Mouse (Mus musculus) kidney, adult 10 weeks (tissue): ENCODE measurements around the gene Ect2l. TPM values are rescaled to one million over a fixed set of nuclear protein-coding genes. Genes with fewer than 3 reads are reported as not detected.

Source experiments
- polyA plus RNA-seq: library from polyadenylated mRNA; stranded (reverse); fragments of 350-450 nt; fragmentation: Illumina TruSeq; extraction: RNeasy Lipid Tissue Mini Kit (QIAGEN cat#74804); gene quantifications from one replicate; pipeline ENCODE4 v1.2.3, GENCODE M21; 2014; ENCODE audit warnings: low read depth, low replicate concordance

The Ect2l gene
- not detected for polyA plus RNA-seq

DNA sequence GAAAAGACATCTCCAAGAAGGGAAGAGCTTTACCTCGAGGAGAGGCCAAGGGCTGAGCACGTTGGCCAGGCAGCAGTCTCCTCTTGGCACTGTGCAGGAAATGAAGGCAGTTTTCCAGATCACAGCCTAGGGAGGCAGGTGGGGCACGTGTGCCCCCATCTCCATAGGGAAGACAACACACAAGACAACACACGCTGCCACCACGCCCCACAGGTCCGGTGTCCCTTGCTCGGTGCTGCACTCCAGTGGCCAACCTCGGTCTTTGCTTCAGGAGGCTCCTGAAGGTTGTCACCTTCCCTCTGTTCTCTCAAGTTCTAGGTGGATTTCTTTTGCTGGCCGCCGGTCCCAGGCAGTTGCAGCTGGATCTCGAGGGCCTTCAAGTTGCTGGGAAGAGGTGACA lies at the start of gene Ect2l:
TSS of gene Ect2l (minus strand) at position 165 of the 400 bp plus-strand sequence.

DNA sequence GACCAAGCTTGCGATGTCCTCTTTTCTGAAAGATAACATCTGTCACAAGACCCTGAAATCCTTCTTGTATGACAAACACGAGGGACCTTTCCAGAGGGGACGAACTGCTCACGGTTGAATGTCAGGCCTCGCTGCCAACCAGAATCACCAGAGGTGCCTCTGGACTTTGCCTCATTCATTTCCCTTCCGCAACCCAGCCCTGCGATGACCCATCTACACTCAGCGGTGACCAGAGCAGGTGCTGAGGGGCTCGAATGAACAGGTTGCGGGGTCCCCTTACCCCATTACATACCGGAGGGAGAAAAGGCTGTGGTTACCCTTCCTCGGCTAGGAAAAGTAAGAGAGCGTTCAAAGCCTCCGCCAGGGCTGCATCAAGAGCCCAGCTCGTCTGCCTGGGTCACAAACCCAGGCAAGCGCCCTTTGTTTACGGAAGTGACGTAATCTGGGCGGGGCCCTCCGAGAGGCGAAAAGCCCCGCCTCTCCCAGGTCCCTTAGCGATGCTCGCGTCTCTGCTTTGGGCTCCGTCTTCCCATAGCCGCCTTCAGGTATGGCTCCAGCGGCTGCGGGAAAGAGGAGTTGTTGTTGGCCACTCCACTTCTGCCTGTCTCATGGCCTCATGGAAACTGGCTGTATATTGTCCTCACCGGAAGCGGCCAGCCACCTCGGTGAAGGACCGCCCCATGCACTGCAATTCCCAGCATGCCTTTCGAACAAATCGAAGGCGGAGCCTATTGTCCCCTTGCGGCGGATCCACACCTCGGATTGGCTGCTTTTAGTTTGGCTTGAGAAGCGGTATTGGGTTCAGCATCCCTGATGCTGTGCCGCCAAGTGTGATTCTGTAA lies 24.1 kb upstream of the Ect2l start, which contains the start of gene Ccdc28a:
TSS of gene Ccdc28a (minus strand) at position 439 of the 842 bp plus-strand sequence.

Other genes starting within 250 kb of the Ect2l start
- gene Abracl, start 187.6 kb downstream of the Ect2l start, polyA plus RNA-seq: 130 TPM
- 33.8 TPM for gene Reps1, start 155.0 kb downstream of the Ect2l start, polyA plus RNA-seq
- 9.0 TPM for gene Ccdc28a, start 24.1 kb upstream of the Ect2l start, polyA plus RNA-seq
- 9.9 TPM for gene Nhsl1, start 108.1 kb upstream of the Ect2l start, polyA plus RNA-seq